Mouse (Mus musculus) macrophage (primary cell): ENCODE results near the gene Rab3ip. TPM values are rescaled to one million over a fixed set of nuclear protein-coding genes. Genes with fewer than 3 reads are reported as not detected.
A peak's percentile ranks its signal among the peaks of the same experiment; 100 is the strongest.

Experiments
- H3K27ac ChIP-seq: fragments of 350-480 bp; formaldehyde crosslinking; 2 replicates; pipeline ENCODE4 v1.9.0; 2021
- H3K36me3 ChIP-seq: fragments of 350-480 bp; formaldehyde crosslinking; 2 replicates; pipeline ENCODE4 v1.9.0; 2021; ENCODE audit errors: inconsistent target
- H3K4me3 ChIP-seq: fragments of 350-480 bp; formaldehyde crosslinking; 2 replicates; pipeline ENCODE4 v1.9.0; 2021; ENCODE audit errors: inconsistent target
- H3K79me2 ChIP-seq: fragments of 350-480 bp; formaldehyde crosslinking; 2 replicates; pipeline ENCODE4 v1.9.0; 2021; ENCODE audit errors: inconsistent target
- WGBS: methylation state at CpG from one replicate; pipeline ENCODE4 v1.1.7; 2026; ENCODE audit warnings: inconsistent platforms; ENCODE audit not compliant: missing documents; 5-methylcytosine and 5-hydroxymethylcytosine counted together
- polyA plus RNA-seq: library from polyadenylated mRNA; stranded (reverse); fragments of 250-400 nt; gene quantifications from 3 replicates; pipeline ENCODE4 v1.2.4, GENCODE M21; 2018; ENCODE audit warnings: inconsistent platforms

The Rab3ip gene
- polyA plus RNA-seq, 1 experiment from 2014 or later, result 2.7 TPM

- Histone ChIP-seq H3K79me2 (no peaks in the 10 kb centered on the region), H3K36me3 (no peaks in the 10 kb centered on the region), H3K27ac (no peak within 1 kb of the TSS), H3K4me3 (no peak within 1 kb of the TSS)
- 96% methylated on average over 6 of the region's 6 CpGs for WGBS
These were observed 21.9 kb upstream of the Rab3ip start, which contains the start of gene Gm10271 for GRCm38 (mm10) chr10:116972509-116972908. Gene Gm10271, minus strand, starts transcription at chr10:116972609.

- WGBS, result 88% methylated on average over 4 of the region's 4 CpGs
- Histone ChIP-seq H3K36me3 (no peaks in the 10 kb centered on the region), H3K79me2 (no peaks in the 10 kb centered on the region), H3K27ac (no peak overlapping the region), H3K4me3 (no peak overlapping the region)
These were observed 18.2 kb upstream of the Rab3ip start for GRCm38 (mm10) chr10:116968741-116969140.

- WGBS, result 93% methylated on average over 6 of the region's 6 CpGs
- H3K36me3 ChIP-seq, result no peaks in the 10 kb centered on the region
- no peaks in the 10 kb centered on the region for H3K79me2 ChIP-seq
- H3K4me3 ChIP-seq, result no peak overlapping the region
- no peak overlapping the region for H3K27ac ChIP-seq
These were observed 15.5 kb upstream of the Rab3ip start for GRCm38 (mm10) chr10:116966065-116966464.

GRCm38 (mm10) chr10:116965297-116965696 is 14.7 kb upstream of the Rab3ip start:
- Histone ChIP-seq H3K27ac (no peak overlapping the region), H3K4me3 (no peak overlapping the region), H3K79me2 (no peaks in the 10 kb centered on the region), H3K36me3 (no peaks in the 10 kb centered on the region)
- 87% methylated on average over 5 of the region's 5 CpGs for WGBS

- Histone ChIP-seq H3K79me2 (no peaks in the 10 kb centered on the region), H3K4me3 (no peak overlapping the region), H3K27ac (no peak overlapping the region), H3K36me3 (no peaks in the 10 kb centered on the region)
- WGBS, result 95% methylated on average over 4 of the region's 4 CpGs
These were observed 14.0 kb upstream of the Rab3ip start for GRCm38 (mm10) chr10:116964571-116964970.

GRCm38 (mm10) chr10:116964084-116964483 is 13.5 kb upstream of the Rab3ip start:
- WGBS, result 87% methylated on average over 11 of the region's 11 CpGs
- no peaks in the 10 kb centered on the region for H3K36me3 ChIP-seq
- no peak overlapping the region for H3K27ac ChIP-seq
- no peak overlapping the region for H3K4me3 ChIP-seq
- no peaks in the 10 kb centered on the region for H3K79me2 ChIP-seq

GRCm38 (mm10) chr10:116962803-116963202 is 12.2 kb upstream of the Rab3ip start:
- Histone ChIP-seq H3K27ac (no peak overlapping the region), H3K79me2 (no peaks in the 10 kb centered on the region), H3K36me3 (no peaks in the 10 kb centered on the region), H3K4me3 (no peak overlapping the region)
- 68% methylated on average over 17 of the region's 17 CpGs for WGBS

GRCm38 (mm10) chr10:116962152-116962551 is 11.6 kb upstream of the Rab3ip start:
- Histone ChIP-seq H3K27ac (no peak overlapping the region), H3K4me3 (no peak overlapping the region), H3K79me2 (no peaks in the 10 kb centered on the region), H3K36me3 (no peaks in the 10 kb centered on the region)
- 94% methylated on average over 14 of the region's 14 CpGs for WGBS

GRCm38 (mm10) chr10:116957867-116958551 is 7.4 kb upstream of the Rab3ip start:
- WGBS, result 12% methylated on average over 5 of the region's 5 CpGs
- Histone ChIP-seq H3K36me3 (no peaks in the 10 kb centered on the region), H3K27ac (no peak overlapping the region), H3K79me2 (no peaks in the 10 kb centered on the region), H3K4me3 (no peak overlapping the region)

- Histone ChIP-seq H3K36me3 (no peaks in the 10 kb centered on the region), H3K4me3 (no peak overlapping the region), H3K79me2 (no peaks in the 10 kb centered on the region), H3K27ac (no peak overlapping the region)
- WGBS, result 92% methylated on average over 7 of the region's 11 CpGs
These were observed 6.1 kb upstream of the Rab3ip start for GRCm38 (mm10) chr10:116956483-116957158.

- 97% methylated on average over 6 of the region's 6 CpGs for WGBS
- H3K36me3 ChIP-seq, result no peaks in the 10 kb centered on the region
- no peaks in the 10 kb centered on the region for H3K79me2 ChIP-seq
- H3K27ac ChIP-seq, result no peak overlapping the region
- no peak overlapping the region for H3K4me3 ChIP-seq
These were observed 4.6 kb upstream of the Rab3ip start for GRCm38 (mm10) chr10:116955191-116955590.

GRCm38 (mm10) chr10:116950886-116951285 is 317 bp upstream of the Rab3ip start:
- Histone ChIP-seq H3K27ac (no peak overlapping the region), H3K4me3 (peak overlapping the region; percentile 48), H3K36me3 (no peaks in the 10 kb centered on the region), H3K79me2 (no peaks in the 10 kb centered on the region)
- 16% methylated on average over 5 of the region's 5 CpGs for WGBS

- Histone ChIP-seq H3K27ac (no peak overlapping the region), H3K4me3 (peak overlapping the region; percentile 28), H3K79me2 (no peaks in the 10 kb centered on the region), H3K36me3 (no peaks in the 10 kb centered on the region)
- WGBS, result 13% methylated on average over 44 of the region's 44 CpGs
These were observed 1.2 kb downstream of the Rab3ip start for GRCm38 (mm10) chr10:116949111-116950008.

- no peaks in the 10 kb centered on the region for H3K79me2 ChIP-seq
- no peak overlapping the region for H3K27ac ChIP-seq
- no peaks in the 10 kb centered on the region for H3K36me3 ChIP-seq
- H3K4me3 ChIP-seq, result no peak overlapping the region
- WGBS, result 93% methylated on average over 9 of the region's 9 CpGs
These were observed 2.2 kb downstream of the Rab3ip start for GRCm38 (mm10) chr10:116948414-116948813.
